Mouse (Mus musculus) midbrain, embryonic 15.5 days (tissue): ENCODE measurements around the gene P4htm. TPM values are rescaled to one million over a fixed set of nuclear protein-coding genes. Genes with fewer than 3 reads are reported as not detected.

Experiments
- ATAC-seq: fragments of 200-750 bp; cut with Nextera tagmentation; replicated peaks from 2 replicates; pipeline ENCODE4 v1.8.0; 2017; ENCODE audit warnings: moderate TSS enrichment
- H3K27ac ChIP-seq: fragments of 300-500 bp; sonication (generic); 2 replicates; pipeline ENCODE4 v1.5.1; 2015; ENCODE audit warnings: mild to moderate bottlenecking, inconsistent platforms
- H3K27me3 ChIP-seq: fragments of 300-500 bp; sonication (generic); replicated peaks from 2 replicates; pipeline ENCODE4 v1.6.1; 2015; ENCODE audit warnings: inconsistent platforms
- H3K36me3 ChIP-seq: fragments of 300-500 bp; sonication (generic); replicated peaks from 2 replicates; pipeline ENCODE4 v1.6.1; 2015; ENCODE audit warnings: inconsistent platforms
- H3K4me1 ChIP-seq: fragments of 300-500 bp; sonication (generic); 2 replicates; pipeline ENCODE4 v1.6.1; 2015; ENCODE audit warnings: inconsistent platforms
- H3K4me2 ChIP-seq: fragments of 300-500 bp; sonication (generic); 2 replicates; pipeline ENCODE4 v1.6.1; 2015; ENCODE audit warnings: inconsistent platforms, mild to moderate bottlenecking, moderate library complexity
- H3K4me3 ChIP-seq: fragments of 300-500 bp; sonication (generic); 2 replicates; pipeline ENCODE4 v1.5.1; 2015; ENCODE audit warnings: mild to moderate bottlenecking, inconsistent platforms
- H3K9ac ChIP-seq: fragments of 300-500 bp; sonication (generic); 2 replicates; pipeline ENCODE4 v1.6.1; 2015; ENCODE audit warnings: mild to moderate bottlenecking, inconsistent platforms
- H3K9me3 ChIP-seq: fragments of 300-500 bp; sonication (generic); 2 replicates; pipeline ENCODE4 v1.6.1; 2016; ENCODE audit warnings: inconsistent platforms
- WGBS: fragments of 180-500 bp; shearing (Covaris S2); methylation state at CpG from one replicate; pipeline ENCODE4 v1.1.7; 2015; ENCODE audit warnings: mixed read lengths; 5-methylcytosine and 5-hydroxymethylcytosine counted together
- polyA plus RNA-seq: library from polyadenylated mRNA; unstranded; fragments of >200 nt; fragmentation: Nextera tagmentation; extraction: Ambion mirVana; gene quantifications from 2 replicates; pipeline ENCODE4 v1.2.1, GENCODE M21; 2015

P4htm gene
- polyA plus RNA-seq, 1 experiment from 2014 or later, result 38.5 TPM

DNA sequence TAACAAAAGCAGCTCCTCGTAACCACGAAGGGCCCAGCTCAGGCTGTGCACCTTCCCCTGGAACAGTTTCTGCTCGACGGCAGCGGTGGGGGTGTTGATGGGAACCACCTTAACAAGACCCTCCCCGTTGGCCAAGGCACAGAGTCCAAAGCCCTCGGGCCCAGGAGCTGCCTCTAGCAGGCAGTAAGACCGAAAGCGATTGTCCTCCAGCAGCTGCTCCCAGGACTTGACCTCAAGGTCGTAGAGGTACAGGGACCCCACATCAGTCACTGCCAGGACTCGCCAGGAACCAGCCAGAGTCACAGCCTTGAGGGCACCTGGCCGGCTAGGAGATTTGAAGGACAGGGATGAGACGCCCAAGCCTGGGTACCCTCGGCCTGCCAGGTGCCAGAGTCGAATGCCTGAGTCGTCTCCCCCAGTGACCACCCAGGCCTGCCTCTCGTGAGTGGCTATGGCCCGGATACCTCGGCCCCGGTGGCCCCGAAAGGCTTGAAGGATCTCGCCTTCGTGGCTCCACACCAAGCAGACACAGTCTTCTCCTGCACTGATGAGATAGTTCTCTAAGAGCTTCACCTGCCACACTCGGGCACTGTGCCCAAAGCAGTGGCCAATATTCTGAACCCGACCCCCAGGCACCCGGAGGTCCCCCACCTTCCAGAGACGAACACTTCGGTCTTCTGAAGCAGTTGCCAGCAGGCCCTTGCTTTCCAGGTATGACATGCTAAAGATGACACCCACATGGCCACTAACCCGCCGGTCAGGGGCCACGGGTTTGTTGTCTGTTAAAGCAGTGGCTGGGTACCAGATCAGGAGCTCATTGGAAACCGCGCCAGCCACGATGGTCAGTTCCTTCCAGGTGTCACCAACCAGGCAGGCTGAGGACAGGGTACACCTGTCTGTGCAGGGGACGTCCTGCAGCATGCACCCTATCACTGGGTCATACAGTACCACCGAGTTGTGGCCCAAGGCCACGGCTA is 21.9 kb downstream of the P4htm start:
- Histone ChIP-seq H3K4me1 (peaks cover 62% of the 10 kb centered on the region), H3K27ac (no peak overlapping the region), H3K36me3 (peaks cover 29% of the 10 kb centered on the region), H3K9me3 (no peaks in the 10 kb centered on the region), H3K4me3 (0 out of 2 replicates have a peak overlapping the region, but pooled peaks have one; percentile 49), H3K4me2 (peak overlapping the region; percentile 72), H3K9ac (no peak overlapping the region), H3K27me3 (no peaks in the 10 kb centered on the region)
- 91% methylated on average over 37 of the region's 37 CpGs for WGBS
- no peak for ATAC-seq

DNA sequence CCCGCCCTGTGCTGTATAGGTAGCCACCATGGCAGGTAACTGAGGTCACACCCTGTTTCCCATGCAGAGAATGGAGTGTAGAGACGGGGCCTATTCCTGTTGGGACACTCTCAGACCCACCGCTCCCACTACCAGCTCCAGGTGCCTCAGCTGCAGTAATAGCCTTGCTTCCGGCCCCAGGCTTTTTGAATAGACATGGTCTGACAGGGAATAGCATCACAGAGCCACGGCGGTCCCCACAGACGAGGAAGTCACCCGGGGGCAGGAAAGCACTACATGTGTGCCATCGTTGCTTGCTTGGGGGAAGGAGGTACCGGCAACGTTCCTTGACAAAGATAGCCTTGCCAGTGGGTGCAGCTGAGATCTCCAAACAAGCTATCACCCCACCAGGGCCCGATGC is 22.5 kb downstream of the P4htm start:
- Histone ChIP-seq H3K9ac (no peak overlapping the region), H3K27me3 (no peaks in the 10 kb centered on the region), H3K27ac (no peak overlapping the region), H3K4me2 (peak overlapping the region; percentile 72; the same call in 1 of the 2 replicates), H3K36me3 (peaks cover 29% of the 10 kb centered on the region), H3K9me3 (no peaks in the 10 kb centered on the region), H3K4me3 (no peak overlapping the region), H3K4me1 (peaks cover 69% of the 10 kb centered on the region)
- ATAC-seq, result no peak
- 87% methylated on average over 12 of the region's 12 CpGs for WGBS

DNA sequence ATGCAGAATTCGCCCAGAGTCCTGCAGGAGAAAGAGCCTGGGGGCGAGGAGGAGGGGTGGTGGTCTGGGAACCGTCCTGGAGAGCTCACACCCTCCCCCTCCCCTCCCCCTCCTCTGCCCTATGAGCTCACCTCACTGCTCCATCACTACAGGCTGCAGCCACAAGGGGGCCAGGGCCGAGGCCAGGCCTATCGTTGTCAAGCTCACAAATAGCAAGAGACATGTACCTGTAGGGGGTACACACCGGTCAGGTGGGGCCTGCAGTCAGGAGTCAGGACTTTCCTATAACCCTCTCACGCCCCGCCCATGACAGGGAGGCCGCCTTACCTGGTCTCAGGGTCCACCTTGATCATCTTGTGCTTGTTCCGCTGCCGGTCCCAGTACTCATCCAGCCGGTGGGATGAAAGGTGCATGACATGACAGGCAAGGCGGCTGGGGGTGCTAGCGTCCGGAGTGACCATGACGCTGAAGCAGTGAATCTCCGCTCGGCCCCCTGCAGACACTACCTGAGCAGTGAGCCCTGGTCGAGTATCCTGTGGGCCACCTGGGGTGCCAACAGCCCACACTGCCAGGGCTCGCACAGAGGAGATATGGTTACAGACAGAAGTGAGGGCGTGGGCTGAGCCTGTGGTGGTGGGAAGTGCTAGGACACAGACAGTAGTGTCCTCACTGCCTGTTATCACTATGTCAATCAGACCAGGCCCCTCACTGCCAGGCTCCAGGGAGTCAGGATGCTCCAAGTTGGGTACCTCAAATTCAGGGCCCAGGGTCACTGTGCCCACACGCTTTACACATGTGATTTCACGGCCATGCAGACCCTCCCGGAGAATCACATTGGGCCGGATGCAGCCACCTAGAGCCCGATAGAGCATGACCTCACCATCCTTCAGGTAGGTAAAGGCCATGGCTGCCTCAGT is 23.4 kb downstream of the P4htm start:
- Histone ChIP-seq H3K9me3 (no peaks in the 10 kb centered on the region), H3K27me3 (no peaks in the 10 kb centered on the region), H3K4me2 (peak overlapping the region; percentile 72; the same call in 1 of the 2 replicates), H3K9ac (no peak overlapping the region), H3K4me3 (no peak overlapping the region), H3K36me3 (peaks cover 29% of the 10 kb centered on the region), H3K27ac (no peak overlapping the region), H3K4me1 (peaks cover 67% of the 10 kb centered on the region)
- WGBS, result 50% methylated on average over 26 of the region's 26 CpGs
- ATAC-seq, result no peak

DNA sequence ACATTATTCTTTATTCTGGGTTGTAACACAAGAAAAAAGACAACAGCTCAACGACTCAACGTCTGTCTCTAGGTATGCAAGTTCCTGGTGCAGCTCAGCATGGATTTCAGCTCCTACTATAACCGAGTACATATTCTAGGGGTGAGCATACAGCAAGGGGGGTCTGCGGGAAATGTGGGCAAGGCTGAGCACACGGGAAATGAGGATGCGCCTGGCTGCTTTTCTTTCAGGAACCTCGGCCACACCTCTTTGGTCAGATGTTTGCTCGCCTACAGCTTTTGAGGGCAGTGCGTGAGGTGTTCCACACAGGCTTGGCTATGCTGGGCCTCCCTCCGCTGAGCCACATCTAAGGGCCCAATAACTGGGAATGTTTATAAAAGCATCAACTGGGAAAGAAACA is 25.1 kb downstream of the P4htm start:
- Histone ChIP-seq H3K9me3 (no peaks in the 10 kb centered on the region), H3K27ac (no peak overlapping the region), H3K27me3 (no peaks in the 10 kb centered on the region), H3K4me1 (peaks cover 76% of the 10 kb centered on the region), H3K9ac (no peak overlapping the region), H3K4me2 (no peak overlapping the region), H3K4me3 (no peak overlapping the region), H3K36me3 (peaks cover 29% of the 10 kb centered on the region)
- no peak for ATAC-seq
- 81% methylated on average over 10 of the region's 10 CpGs for WGBS

DNA sequence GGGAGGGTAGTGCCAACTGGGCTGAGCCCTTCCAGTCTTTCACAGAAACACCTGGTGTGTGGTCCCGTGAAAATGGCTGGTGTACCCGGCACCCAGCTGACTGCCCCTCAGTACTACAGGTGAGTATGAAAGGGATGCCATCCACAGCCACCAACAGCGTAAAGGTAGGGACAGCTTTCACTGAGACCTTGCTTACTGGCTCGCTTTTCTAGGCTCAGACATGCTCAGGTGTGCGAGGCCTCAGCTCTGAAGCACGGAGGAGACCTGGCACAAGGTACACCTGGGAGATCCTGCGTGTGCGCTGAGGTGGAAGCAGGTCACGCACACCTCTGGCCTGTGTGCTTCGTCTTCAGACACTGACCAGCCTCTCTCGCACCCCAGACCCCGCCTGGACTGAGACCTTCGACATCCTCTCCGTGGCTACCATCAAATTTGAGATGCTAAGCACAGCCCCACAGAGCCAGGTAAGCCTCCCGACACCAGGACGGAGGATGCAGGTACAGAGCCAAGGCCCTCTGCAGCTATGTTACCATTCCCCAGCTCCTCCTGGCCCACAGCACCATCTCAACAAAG is 26.0 kb downstream of the P4htm start:
- no peak for ATAC-seq
- Histone ChIP-seq H3K4me2 (no peak overlapping the region), H3K9ac (no peak overlapping the region), H3K4me3 (no peak overlapping the region), H3K36me3 (peaks cover 29% of the 10 kb centered on the region), H3K27me3 (no peaks in the 10 kb centered on the region), H3K9me3 (no peaks in the 10 kb centered on the region), H3K27ac (no peak overlapping the region), H3K4me1 (peaks cover 67% of the 10 kb centered on the region)
- 93% methylated on average over 16 of the region's 16 CpGs for WGBS

DNA sequence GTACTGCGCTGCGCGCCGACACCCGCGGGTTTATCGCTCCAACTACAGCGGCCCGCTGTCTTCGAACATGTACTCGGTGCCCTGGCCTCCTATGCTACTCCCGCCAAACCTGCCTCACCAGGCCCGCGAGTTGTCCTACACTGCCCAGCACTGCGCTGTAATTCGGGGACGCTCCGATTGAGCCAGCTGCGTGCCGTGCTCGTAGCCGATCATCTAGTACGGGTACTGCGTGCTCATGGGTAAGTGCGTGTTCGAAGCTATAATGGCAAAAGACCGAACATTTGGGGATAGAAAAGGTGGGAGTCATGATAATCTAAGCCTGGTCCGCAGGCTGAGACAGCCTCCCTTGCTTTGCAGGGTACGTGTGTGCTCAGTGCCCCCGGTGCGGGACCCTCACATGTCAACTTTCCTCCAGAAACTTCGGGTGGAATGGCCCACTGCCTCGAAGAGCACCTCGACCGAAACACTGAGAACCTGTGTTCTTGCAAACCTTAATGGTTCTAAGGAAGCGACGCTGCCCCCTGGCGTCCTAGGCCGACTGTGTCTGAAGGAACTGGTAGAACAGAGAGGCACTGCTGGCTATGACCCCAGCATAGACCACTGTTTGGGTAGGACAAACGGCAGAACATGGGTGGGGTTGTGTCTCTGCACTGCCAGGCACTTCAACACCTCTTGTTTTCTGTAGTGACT is 27.1 kb downstream of the P4htm start:
- Histone ChIP-seq H3K27ac (peak overlapping the region; percentile 75), H3K9me3 (no peaks in the 10 kb centered on the region), H3K9ac (peak overlapping the region; percentile 58), H3K4me3 (peak overlapping the region; percentile 62), H3K4me1 (peaks cover 67% of the 10 kb centered on the region), H3K4me2 (peak overlapping the region; percentile 98), H3K36me3 (peaks cover 37% of the 10 kb centered on the region), H3K27me3 (no peaks in the 10 kb centered on the region)
- no peak; the same call in none of the 2 replicates for ATAC-seq
- WGBS, result 2% methylated on average over 40 of the region's 40 CpGs

DNA sequence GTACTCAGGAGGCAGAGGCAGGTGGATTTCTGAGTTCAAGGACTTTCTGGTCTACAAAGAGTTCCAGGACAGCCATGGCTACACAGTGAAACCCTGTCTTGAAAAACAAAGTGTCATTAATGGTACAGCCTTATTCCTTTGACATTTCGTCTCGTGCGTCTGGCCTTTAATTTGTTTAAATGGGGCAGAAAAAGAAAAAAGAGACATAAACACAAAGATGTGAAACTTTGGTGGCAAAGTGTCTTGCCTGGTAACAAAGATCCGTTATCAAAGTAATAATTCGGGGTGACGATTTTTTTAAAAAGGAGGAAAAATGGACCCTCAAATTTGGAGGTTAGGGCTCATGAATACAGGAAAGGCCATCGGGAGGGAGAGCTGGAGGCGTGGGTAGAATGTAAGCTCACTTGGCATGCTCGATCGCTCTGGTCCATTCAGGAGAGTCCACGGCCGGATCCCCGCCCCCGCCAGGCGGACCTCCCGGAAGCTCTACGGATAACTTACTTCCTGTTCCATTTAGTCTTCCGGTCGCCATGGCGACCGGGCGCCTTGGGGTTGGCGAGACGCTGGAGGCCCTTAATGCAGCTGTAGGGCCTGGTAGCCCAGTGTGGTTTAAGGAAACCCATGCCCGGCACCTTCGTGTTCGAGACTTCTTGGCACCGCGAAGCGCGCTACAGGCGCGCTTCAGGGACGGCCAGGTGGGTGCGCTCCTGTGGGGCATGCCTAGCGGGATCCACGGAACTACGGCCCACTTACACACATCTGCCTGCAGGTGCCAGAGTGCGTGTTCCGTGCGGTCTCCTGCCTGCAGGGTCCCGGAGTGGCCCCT is 27.9 kb downstream of the P4htm start, which contains the start of gene Dalrd3:
Dalrd3 (plus strand) TSS at position 506 of the 826 bp plus-strand sequence.
- 5% methylated on average over 42 of the region's 42 CpGs for WGBS
- Histone ChIP-seq H3K4me1 (peaks cover 61% of the 10 kb centered on the region), H3K27me3 (no peaks in the 10 kb centered on the region), H3K4me2 (peak within 1 kb of the TSS; percentile 98), H3K9me3 (no peaks in the 10 kb centered on the region), H3K27ac (peak within 1 kb of the TSS; percentile 75), H3K9ac (peak within 1 kb of the TSS; percentile 58), H3K36me3 (peaks cover 41% of the 10 kb centered on the region), H3K4me3 (peak within 1 kb of the TSS; percentile 62)
- peak; percentile 61 for ATAC-seq

DNA sequence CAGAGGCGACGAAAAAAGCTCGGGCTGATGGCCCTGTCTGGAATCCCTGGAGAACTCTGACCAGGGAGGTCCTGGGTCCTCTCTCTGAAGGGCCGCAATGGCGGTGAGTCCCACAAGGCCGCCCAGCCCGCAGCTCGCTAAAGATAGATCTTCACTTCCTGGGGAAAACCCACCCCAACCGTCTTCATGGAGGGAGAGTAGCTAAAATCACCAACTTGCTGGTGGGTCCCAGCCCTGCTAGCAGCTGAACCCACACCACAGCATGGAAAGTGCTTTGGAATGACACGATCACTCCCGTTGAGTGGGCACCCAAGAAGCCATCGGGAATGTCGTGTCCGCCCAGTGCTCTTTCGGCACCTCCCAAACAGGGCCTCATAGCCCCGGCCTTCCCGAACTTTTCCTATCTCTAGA is 29.0 kb downstream of the P4htm start:
- Histone ChIP-seq H3K36me3 (peaks cover 51% of the 10 kb centered on the region), H3K27ac (no peak overlapping the region), H3K4me1 (peaks cover 51% of the 10 kb centered on the region), H3K9ac (no peak overlapping the region), H3K9me3 (no peaks in the 10 kb centered on the region), H3K4me2 (peak overlapping the region; percentile 94), H3K27me3 (no peaks in the 10 kb centered on the region), H3K4me3 (peak overlapping the region; percentile 67)
- 81% methylated on average over 17 of the region's 17 CpGs for WGBS
- no peak for ATAC-seq

DNA sequence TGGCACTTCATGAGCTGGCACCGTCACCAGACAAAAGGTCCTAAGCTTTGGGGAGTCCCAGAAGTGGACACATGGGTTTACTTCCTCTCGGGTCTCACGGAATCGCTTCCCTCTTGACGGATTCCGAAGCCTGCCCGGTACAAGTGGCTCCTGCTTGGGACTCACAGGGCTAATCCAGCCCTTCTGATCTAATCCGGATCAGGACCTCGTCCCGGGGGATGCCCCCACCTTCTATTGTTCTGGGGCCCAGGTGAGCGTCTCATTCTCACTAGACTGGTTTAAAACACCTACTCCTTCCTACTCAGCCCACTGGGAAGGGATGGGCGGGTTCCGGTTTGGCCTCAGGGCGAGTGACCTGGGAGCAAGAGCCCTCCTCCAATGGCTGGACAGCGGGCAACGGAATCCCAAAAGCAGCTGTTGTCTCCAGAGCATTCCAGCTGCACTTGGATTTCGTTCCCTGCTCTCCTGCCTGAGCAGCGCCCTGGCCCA is 29.5 kb downstream of the P4htm start:
- peak overlapping the region; percentile 94 for H3K4me2 ChIP-seq
- H3K27me3 ChIP-seq, result no peaks in the 10 kb centered on the region
- H3K9me3 ChIP-seq, result no peaks in the 10 kb centered on the region
- peak overlapping the region; percentile 76 for H3K9ac ChIP-seq
- H3K36me3 ChIP-seq, result peaks cover 49% of the 10 kb centered on the region
- peak overlapping the region; percentile 67 for H3K4me3 ChIP-seq
- ATAC-seq, result no peak
- peak overlapping the region; percentile 96 for H3K27ac ChIP-seq
- peaks cover 48% of the 10 kb centered on the region for H3K4me1 ChIP-seq
- 9% methylated on average over 18 of the region's 18 CpGs for WGBS

DNA sequence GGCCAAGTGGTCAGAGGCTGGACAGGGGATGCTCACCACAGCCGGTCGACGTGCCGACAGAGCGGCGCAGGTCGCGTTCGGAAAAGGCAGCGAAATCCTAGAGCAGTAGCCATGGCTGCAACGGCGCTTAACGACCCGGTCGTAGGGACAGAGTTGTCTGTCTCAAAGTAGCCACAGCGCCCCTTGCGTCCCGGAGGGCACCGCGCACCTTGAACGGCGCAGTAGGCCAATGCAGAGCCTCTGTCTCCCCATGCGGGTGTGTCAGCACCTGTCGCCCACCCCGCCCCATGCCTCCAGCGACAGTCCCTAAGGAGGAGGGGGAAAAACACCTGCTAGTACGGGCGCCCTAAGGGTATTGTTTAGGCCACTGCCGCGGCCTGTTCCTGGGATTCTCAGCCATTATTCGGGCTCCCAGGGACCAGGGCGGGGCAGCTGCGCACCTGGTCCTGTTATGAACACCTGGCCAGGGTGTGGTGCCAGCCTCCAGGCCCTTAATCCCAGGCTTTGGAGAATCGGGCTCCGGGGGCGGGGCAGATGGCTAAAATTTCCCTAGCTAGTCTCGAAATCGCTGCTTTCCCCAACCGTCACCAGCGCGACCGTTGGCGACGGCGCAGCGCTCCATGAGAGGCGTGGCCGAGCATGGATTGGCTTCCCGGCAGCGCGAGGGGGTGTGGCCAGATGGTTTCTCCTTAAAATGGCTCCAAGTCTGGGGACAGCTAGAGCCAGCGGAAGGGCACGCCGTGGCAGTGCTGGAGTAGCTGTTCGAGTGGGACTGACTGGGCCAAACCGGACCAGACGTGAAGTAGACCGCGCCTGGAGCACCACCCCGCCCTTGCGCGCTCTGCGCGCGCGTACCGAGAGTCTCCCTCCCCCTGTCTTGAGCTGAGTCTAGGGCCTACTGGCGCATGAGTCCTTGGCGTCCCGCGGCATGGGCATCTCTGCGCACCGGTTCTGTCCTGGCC is 30.4 kb downstream of the P4htm start, which contains the start of gene Ndufaf3:
Ndufaf3 (minus strand) TSS at position 620 of the 962 bp plus-strand sequence.
- peak within 1 kb of the TSS; percentile 96 for H3K27ac ChIP-seq
- ATAC-seq, result peak; percentile 90
- H3K27me3 ChIP-seq, result no peaks in the 10 kb centered on the region
- WGBS, result under 1% methylated on average over 73 of the region's 73 CpGs
- peak within 1 kb of the TSS; percentile 67 for H3K4me3 ChIP-seq
- peak within 1 kb of the TSS; percentile 76 for H3K9ac ChIP-seq
- H3K4me1 ChIP-seq, result peaks cover 52% of the 10 kb centered on the region
- no peaks in the 10 kb centered on the region for H3K9me3 ChIP-seq
- H3K4me2 ChIP-seq, result peak within 1 kb of the TSS; percentile 94
- peaks cover 45% of the 10 kb centered on the region for H3K36me3 ChIP-seq
